Mouse (Mus musculus) myocyte (in vitro differentiated cells): ENCODE data around the gene Rtn4r.
A peak's percentile ranks its signal among the peaks of the same experiment; 100 is the strongest.

Source experiments
- E2F4 ChIP-seq: IDR thresholded peaks from one replicate; pipeline ENCODE4 v1.6.1; 2011; ENCODE audit warnings: mild to moderate bottlenecking, control low read depth, moderate library complexity; ENCODE audit not compliant: insufficient read depth
- POLR2A ChIP-seq: IDR thresholded peaks from one replicate; pipeline ENCODE4 v1.6.1; 2011; ENCODE audit warnings: low read depth, mild to moderate bottlenecking, control low read depth, moderate library complexity; ENCODE audit not compliant: insufficient read length

- peak; percentile 5 for TF ChIP-seq POLR2A
- TF ChIP-seq E2F4 = no peak
These were observed 67.6 kb downstream of the Rtn4r start for GRCm38 (mm10) chr16:18195068-18195467.
